Mouse (Mus musculus) kidney, postnatal 25 days (tissue): ENCODE data around the gene Gpnmb.

ENCODE experiments used
- DNase-seq, 2 experiments: peaks; one replicate each; pipeline ENCODE4 v3.0.0; 2021; ENCODE audit warnings: mixed read lengths in 2 of 2

The Gpnmb gene

GRCm38 (mm10) chr6:49099086-49099485 is 62.7 kb downstream of the Gpnmb start:
- DNase-seq, result no peak

GRCm38 (mm10) chr6:49106746-49107500 is 70.6 kb downstream of the Gpnmb start:
- no peak for DNase-seq

DNA sequence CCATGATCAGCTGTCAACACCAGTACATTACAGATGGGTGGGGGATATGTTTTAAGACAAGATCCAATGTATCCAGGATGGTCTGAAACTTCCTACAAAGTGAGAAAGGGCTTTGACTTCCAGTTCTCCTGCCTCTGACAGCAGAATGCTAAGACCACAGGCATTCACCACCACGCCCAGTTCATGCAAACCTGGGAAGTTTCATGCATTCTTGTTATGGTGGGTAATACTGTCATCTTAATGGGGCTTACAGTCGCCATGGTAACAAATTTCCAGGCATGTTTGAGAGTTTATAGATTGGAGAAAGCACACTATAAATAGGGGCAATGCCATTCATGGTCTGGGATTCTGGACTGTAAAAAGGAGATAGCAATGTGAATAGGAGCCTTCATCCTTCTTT is 72.8 kb downstream of the Gpnmb start:
- no peak for DNase-seq

GRCm38 (mm10) chr6:49113895-49114294 is 77.5 kb downstream of the Gpnmb start:
- no peak for DNase-seq

GRCm38 (mm10) chr6:49114457-49114856 is 78.1 kb downstream of the Gpnmb start:
- no peak for DNase-seq

GRCm38 (mm10) chr6:49115550-49115949 is 79.2 kb downstream of the Gpnmb start:
- DNase-seq, result no peak

DNA sequence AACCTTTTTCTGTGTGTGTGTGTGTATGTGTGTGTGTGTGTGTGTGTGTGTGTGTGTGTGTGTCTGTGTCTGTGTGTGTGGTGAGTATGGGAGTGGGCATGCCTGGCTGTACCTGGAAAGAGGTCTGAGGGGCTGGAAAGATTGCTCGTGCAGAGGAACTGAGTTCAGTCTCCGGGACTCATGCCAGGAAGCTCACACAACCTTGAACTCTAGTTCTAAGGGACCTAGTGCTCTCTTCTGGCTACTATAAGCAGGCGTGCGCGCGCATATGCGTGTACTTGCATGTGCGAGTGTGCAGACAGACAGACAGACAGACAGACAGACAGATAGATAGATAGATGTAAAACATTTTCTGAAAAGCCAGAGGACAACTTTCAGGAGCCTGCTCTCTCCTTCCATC is 79.9 kb downstream of the Gpnmb start:
- DNase-seq, result peak in 1 of 2 experiments; percentile 5

- no peak for DNase-seq
Observed at GRCm38 (mm10) chr6:49118446-49118845, 82.1 kb downstream of the Gpnmb start.

DNA sequence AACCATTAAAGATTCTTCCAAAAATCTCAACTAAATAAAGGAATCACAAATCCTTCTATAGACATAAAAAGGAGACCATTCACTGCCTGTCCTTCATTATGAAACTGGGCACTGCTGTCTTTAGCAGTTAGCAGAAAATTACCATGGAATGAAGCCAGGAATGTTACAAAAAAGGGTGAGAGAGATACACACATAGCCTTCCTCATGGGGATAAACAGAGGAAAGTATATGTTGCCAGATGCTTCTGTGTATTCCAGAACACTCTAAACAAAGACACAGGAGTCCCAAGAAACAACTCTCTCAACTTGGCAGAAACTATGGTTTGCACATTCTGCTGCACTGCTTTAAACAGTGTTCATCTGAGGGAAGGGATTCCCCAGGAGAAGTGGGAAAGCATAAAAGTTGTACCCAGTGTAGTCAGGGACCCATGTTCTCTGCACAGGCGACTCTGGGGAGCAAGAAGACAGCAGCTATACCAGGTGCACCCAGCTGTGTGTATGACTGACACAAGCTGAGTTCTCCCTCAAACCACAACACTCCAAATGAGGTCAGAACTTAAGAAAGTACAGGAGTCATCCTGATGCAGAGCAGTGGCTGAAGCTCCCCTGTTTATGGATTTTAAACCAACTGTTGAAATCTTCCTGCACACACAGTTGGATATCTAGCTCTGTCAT is 83.3 kb downstream of the Gpnmb start:
- DNase-seq, result no peak

DNA sequence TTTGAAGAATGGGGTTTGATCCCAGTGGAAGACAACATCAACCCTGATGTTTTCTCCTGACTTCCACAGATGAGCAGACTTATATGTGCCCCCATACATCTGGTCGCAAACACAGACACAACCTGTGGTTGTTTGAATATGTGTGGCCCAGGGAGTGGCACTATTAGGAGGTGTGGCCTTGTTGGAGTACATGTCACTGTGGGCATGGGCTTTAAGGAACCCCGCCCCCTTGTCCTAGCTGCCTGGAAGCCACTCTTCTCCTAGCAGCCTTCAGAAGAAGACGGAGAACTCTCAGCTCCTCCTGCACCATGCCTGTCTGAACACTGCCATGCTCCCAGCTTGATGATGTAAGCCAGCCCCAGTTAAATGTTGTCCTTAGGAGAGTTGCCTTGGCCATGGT is 84.0 kb downstream of the Gpnmb start:
- no peak for DNase-seq
